Mouse (Mus musculus) lung, postnatal 0 days (tissue): ENCODE data around the gene Ddost.

Experiments
- CTCF ChIP-seq: IDR thresholded peaks from 2 replicates; pipeline ENCODE4 v1.5.1; 2016; ENCODE audit warnings: antibody characterized with exemption, mild to moderate bottlenecking
- EP300 ChIP-seq: IDR thresholded peaks from 2 replicates; pipeline ENCODE4 v1.6.1; 2016; ENCODE audit warnings: antibody characterized with exemption, mild to moderate bottlenecking, control low read depth

DNA sequence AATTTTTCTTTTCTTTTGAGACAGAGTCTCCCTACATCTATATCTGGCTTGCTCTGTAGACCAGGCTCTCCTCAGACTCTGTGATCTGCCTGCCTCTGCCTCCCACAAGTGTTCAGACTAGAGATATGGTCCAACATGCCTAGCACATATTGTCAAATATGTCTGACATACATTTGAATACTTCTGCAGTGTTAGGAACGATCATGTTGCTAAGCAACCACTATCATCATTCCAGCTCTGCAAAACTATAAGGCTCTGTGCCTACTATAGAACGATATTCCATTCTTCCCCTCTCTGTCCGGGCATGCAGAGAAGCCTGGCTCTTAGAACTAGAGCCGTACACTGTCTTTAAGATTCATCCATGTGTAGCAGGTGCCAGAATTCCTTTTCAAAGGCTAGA lies 18.2 kb downstream of the Ddost start:
- TF ChIP-seq CTCF (no peak), EP300 (no peak)
